Mouse (Mus musculus): ENCODE measurements at regions not wholly inside any gene's neighbourhood (a gene's known extent, or its start where the extent isn't known, plus 50 kb on each side); places are given as distances from the start of the nearest gene placed in this dataset.

DNA sequence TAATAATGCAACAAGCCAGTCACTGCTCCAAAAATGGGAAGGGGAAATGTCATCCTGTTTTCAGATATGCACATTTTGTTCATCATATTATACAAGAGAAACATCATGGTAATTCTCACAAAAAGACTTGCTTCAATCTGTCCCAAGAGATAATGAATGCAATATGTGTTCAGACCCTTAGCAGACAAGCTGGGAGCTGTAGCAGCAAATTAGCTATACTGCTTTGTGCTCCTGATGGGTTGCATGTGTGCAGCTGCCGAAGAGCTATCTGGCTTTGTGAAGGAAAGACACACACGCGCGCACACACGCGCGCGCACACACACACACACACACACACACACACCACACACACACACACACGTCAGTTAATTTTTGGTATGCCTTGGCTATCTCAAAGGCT lies 441.9 kb downstream of the Tm4sf1 start:
- H3K9ac ChIP-seq, result no peak overlapping the region
- no peaks in the 10 kb centered on the region for H3K27me3 ChIP-seq
- no peak overlapping the region for H3K4me3 ChIP-seq
- no peak overlapping the region for H3K27ac ChIP-seq
- WGBS, result 74% methylated on average over 9 of the region's 9 CpGs
- no peak for ATAC-seq (ENCODE audit: insufficient number of reproducible peaks, low FRiP score, low TSS enrichment, low read depth)
- no peaks in the 10 kb centered on the region for H3K9me3 ChIP-seq
- H3K36me3 ChIP-seq, result no peaks in the 10 kb centered on the region
- no peak overlapping the region for H3K4me2 ChIP-seq
- no peaks in the 10 kb centered on the region for H3K4me1 ChIP-seq

DNA sequence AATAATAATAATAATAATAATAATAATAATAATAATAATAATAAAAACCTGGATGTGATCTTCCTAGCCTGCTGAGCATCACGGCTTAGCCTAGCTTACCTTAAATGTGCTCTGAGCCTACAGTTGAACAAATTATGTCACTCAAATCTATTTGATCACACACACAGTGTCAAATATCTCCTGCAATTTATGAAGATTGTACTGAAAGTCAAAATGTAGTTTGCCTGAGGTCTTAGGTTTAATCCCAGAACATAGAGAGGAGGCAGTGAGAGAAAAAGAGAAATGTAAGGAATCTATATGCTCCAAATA lies 456.4 kb downstream of the Tm4sf1 start:
- no peak for ATAC-seq (ENCODE audit: insufficient number of reproducible peaks, low FRiP score, low TSS enrichment, low read depth)
- Histone ChIP-seq H3K27me3 (no peaks in the 10 kb centered on the region), H3K36me3 (no peaks in the 10 kb centered on the region), H3K4me1 (no peaks in the 10 kb centered on the region), H3K9ac (no peak overlapping the region), H3K4me3 (no peak overlapping the region), H3K9me3 (no peaks in the 10 kb centered on the region), H3K4me2 (no peak overlapping the region), H3K27ac (no peak overlapping the region)
- WGBS, result 78% methylated on average over 1 of the region's 1 CpGs

DNA sequence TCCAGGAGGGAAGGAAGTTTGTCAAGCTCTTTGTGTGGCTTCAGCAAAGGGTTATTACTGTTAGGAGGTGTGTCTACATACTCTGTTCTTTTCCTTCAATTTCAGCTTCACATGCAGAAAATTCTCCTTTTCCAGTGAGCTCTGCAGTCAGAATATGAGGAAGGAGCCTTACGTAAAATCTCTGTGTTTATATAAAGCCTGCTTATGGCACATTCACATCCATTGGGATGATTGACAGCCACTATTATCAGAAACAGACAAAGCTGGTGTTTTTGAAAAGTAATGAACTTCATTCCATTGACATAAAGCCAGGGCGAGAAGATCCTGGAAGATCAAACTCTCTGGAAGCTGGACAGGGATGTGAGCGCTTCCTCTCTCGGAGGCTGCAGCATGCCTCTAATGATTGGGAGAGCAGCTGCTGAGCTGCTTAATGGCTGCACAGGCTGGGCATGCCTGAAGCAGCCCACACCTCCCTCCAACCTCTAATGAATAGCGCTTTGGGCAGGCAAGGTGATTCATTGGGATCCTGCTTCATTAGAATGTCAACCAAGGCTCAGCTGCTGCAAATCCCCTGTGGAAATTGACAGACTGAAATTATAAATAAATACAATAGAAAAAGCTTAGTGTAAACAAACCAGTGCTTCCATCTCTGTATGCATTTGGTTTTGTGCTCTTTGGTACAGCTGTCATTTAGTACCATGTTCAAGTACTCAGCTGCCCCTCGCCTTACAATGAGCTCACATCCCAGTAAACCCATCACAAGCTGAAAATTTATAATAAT lies 456.9 kb downstream of the Tm4sf1 start:
- H3K4me3 ChIP-seq, result no peak overlapping the region
- H3K4me2 ChIP-seq, result no peak overlapping the region
- no peak overlapping the region for H3K27ac ChIP-seq
- WGBS, result 46% methylated on average over 6 of the region's 6 CpGs
- no peaks in the 10 kb centered on the region for H3K4me1 ChIP-seq
- no peak for ATAC-seq (ENCODE audit: insufficient number of reproducible peaks, low FRiP score, low TSS enrichment, low read depth)
- H3K36me3 ChIP-seq, result no peaks in the 10 kb centered on the region
- H3K9ac ChIP-seq, result no peak overlapping the region
- H3K9me3 ChIP-seq, result no peaks in the 10 kb centered on the region
- no peaks in the 10 kb centered on the region for H3K27me3 ChIP-seq

DNA sequence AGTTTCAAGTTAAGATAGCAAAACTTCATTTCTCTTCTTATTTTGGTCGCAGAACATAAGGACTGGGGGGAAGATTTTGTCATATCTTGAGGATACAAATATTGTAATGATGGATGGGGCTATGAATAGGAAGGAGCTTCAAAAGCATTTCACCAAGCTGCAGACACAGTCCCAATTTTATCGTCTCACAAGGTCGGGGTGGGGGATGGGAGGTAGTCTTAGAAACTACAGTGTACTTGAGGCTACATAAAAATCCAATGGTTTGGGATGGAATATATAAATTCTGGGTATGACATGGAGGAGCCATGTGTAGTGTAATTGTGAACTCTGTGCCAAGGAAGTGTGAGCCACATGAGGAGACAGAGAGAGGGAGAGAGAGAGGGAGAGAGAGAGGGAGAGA lies 464.6 kb downstream of the Tm4sf1 start:
- Histone ChIP-seq H3K4me3 (no peak overlapping the region), H3K4me1 (no peaks in the 10 kb centered on the region), H3K27ac (no peak overlapping the region), H3K9ac (no peak overlapping the region), H3K4me2 (no peak overlapping the region), H3K9me3 (no peaks in the 10 kb centered on the region), H3K27me3 (no peaks in the 10 kb centered on the region), H3K36me3 (no peaks in the 10 kb centered on the region)
- ATAC-seq (ENCODE audit: insufficient number of reproducible peaks, low FRiP score, low TSS enrichment, low read depth), result no peak
- 86% methylated on average over 3 of the region's 3 CpGs for WGBS

DNA sequence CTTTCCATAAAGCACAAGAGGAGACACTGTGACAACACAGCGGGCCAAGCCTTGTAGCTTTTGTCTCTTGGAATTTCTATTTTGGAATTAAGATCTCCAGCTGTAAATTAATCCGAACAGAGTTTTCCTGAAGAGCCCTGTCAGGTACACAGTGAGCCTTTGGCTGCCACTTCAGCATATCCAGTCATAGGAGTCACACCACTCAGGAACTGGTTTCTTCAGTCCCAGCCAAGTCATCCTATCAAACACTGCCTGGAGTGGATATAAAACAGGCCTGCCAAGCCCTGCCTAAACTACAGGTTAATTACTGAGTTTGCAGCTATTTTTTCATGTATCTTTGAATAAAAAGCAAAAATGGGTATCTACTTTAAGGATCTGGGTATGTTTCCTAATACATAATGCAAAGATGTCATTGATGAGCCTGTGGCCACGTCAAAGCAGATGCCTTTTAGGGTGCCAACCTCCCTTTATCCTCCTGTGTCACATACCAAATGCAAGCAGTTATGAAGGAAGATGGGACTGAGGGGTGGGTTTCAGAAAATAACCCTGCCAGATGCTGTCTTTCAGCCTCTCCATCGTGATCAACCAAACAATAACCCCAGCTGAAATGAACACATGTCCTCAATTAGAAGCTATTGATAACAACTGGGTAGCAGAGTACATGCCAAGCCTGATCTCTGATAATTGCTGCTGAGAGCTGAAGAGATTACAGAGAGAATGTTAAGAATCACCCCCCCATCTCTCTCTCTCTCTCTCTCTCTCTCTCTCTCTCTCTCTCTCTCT lies 471.3 kb downstream of the Tm4sf1 start:
- Histone ChIP-seq H3K4me3 (no peak overlapping the region), H3K9ac (no peak overlapping the region), H3K9me3 (no peaks in the 10 kb centered on the region), H3K4me2 (no peak overlapping the region), H3K36me3 (no peaks in the 10 kb centered on the region), H3K4me1 (no peaks in the 10 kb centered on the region), H3K27me3 (no peaks in the 10 kb centered on the region), H3K27ac (no peak overlapping the region)
- 58% methylated on average over 4 of the region's 4 CpGs for WGBS
- ATAC-seq (ENCODE audit: insufficient number of reproducible peaks, low FRiP score, low TSS enrichment, low read depth), result no peak

DNA sequence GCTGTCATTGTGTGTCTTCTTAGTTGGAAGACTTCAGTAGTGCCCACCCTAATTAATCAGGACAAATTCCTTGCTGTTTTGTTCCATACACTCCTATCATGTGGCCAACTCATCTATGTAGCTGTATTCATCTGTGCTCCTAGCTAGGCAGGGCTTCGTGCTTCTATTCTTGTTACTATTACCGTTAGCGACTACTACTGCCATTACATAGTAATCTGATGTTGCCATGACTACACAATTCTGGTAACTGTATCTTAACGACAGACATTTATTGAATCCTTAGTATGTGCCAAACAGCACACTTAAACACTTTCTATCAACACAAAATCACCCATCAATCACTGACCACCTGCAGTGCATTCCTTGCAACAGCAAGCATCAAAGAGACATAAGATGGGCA lies 477.6 kb downstream of the Tm4sf1 start:
- H3K9ac ChIP-seq, result no peak overlapping the region
- no peak for ATAC-seq (ENCODE audit: insufficient number of reproducible peaks, low FRiP score, low TSS enrichment, low read depth)
- no peaks in the 10 kb centered on the region for H3K27me3 ChIP-seq
- no peak overlapping the region for H3K4me2 ChIP-seq
- H3K36me3 ChIP-seq, result no peaks in the 10 kb centered on the region
- no peak overlapping the region for H3K27ac ChIP-seq
- H3K4me1 ChIP-seq, result no peaks in the 10 kb centered on the region
- 86% methylated on average over 4 of the region's 4 CpGs for WGBS
- no peaks in the 10 kb centered on the region for H3K9me3 ChIP-seq
- no peak overlapping the region for H3K4me3 ChIP-seq

DNA sequence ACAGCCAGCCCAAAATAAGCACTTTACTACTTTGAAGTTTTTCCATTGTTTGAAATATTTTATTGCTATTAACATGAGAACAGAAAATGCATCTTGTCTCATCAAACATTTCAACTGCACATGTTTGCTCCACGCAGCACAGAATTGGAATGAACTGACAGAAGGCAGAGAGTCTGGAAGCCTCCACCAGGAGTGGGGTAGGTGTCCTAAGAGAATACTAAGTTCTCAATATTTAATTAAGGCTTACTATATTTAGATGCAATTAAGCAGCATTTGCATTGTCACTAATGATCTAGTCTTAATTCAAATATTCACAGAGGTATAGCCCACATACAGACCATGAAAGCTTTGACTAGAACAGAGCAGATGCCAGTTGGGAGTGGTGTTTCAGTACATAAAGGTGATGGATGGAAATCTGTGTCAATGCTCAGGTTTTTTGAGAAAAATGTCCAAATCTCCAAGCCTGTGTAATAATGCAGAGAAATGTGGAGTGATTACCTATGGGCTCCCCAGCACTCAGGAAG lies 491.2 kb downstream of the Tm4sf1 start:
- Histone ChIP-seq H3K4me3 (no peak overlapping the region), H3K36me3 (no peaks in the 10 kb centered on the region), H3K27ac (no peak overlapping the region), H3K9me3 (no peaks in the 10 kb centered on the region), H3K4me1 (no peaks in the 10 kb centered on the region), H3K27me3 (no peaks in the 10 kb centered on the region), H3K4me2 (no peak overlapping the region), H3K9ac (no peak overlapping the region)
- no peak for ATAC-seq (ENCODE audit: insufficient number of reproducible peaks, low FRiP score, low TSS enrichment, low read depth)
- WGBS, result 86% methylated on average over 1 of the region's 1 CpGs

DNA sequence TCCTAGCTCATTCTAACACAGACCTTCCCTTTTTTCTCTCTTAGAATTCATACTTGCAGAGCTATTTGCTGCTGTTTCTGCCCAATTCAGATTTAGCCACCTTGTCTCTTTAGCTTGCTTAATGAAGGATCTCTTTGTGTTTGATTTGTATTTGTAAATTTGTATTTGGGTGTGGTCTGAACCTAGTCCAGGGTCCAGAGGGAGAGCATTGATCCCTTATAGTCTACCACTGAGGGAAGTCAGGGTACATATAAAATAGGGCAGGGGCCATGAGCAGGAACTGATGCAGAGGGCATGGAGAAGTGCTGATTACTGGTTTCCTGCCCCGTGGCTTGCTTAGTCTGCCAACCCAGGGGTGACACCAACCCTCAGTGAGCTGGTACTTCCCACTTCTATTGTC lies 508.7 kb downstream of the Tm4sf1 start:
- WGBS, result 58% methylated on average over 1 of the region's 1 CpGs
- no peak for ATAC-seq (ENCODE audit: insufficient number of reproducible peaks, low FRiP score, low TSS enrichment, low read depth)

DNA sequence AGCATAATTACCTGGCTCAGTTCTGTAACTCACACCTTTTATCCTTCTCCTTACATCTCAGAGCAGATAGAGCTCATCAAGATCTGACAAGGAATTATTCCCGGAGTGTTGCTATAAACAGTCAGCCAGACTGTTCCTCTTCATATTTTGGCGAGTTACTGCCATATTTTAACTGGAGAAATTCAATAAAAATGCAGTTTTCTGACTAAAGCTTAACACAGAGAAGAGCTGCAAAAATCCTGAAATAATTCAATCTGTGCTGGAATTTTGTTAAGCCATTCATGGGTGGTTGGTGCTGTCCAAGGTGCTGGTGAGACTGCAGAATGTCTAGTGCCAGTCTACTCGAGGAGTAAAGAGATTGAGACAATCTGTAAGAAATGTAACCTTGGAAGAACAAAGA lies 512.6 kb downstream of the Tm4sf1 start:
- Histone ChIP-seq H3K27me3 (no peaks in the 10 kb centered on the region), H3K4me2 (no peak overlapping the region), H3K36me3 (no peaks in the 10 kb centered on the region), H3K27ac (no peak overlapping the region), H3K4me1 (no peaks in the 10 kb centered on the region), H3K9ac (no peak overlapping the region), H3K9me3 (no peaks in the 10 kb centered on the region), H3K4me3 (no peak overlapping the region)
- 38% methylated on average over 3 of the region's 3 CpGs for WGBS
- no peak for ATAC-seq (ENCODE audit: insufficient number of reproducible peaks, low FRiP score, low TSS enrichment, low read depth)

More for the DNA sequence above, 508.7 kb downstream of the Tm4sf1 start:
- Histone ChIP-seq H3K27ac (no peak overlapping the region), H3K4me3 (no peak overlapping the region), H3K27me3 (no peaks in the 10 kb centered on the region), H3K36me3 (no peaks in the 10 kb centered on the region), H3K4me2 (no peak overlapping the region), H3K9ac (no peak overlapping the region), H3K9me3 (no peaks in the 10 kb centered on the region), H3K4me1 (no peaks in the 10 kb centered on the region)

DNA sequence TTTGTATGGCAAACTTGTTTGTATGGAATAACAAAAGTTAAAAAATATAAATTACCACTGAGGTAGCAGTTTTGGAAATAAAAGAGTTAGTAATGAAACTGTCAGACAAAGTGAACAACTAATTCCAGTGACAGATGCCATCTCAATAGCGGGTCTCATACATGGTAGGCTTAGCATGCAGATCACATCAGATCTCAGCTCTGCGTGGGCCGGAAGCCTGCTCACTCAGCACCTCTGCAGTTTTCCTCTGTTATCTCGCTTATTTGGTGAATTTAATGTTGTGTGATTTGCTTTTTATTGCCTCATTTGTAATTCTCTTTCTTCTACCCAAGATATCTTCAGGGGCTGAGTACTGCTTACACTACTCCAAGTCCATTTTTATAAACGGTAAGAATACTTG lies 527.9 kb downstream of the Tm4sf1 start:
- no peaks in the 10 kb centered on the region for H3K9me3 ChIP-seq
- no peaks in the 10 kb centered on the region for H3K4me1 ChIP-seq
- no peaks in the 10 kb centered on the region for H3K36me3 ChIP-seq
- no peak overlapping the region for H3K27ac ChIP-seq
- H3K9ac ChIP-seq, result no peak overlapping the region
- ATAC-seq (ENCODE audit: insufficient number of reproducible peaks, low FRiP score, low TSS enrichment, low read depth), result no peak
- 84% methylated on average over 5 of the region's 5 CpGs for WGBS
- H3K4me3 ChIP-seq, result no peak overlapping the region
- no peak overlapping the region for H3K4me2 ChIP-seq
- H3K27me3 ChIP-seq, result no peaks in the 10 kb centered on the region

DNA sequence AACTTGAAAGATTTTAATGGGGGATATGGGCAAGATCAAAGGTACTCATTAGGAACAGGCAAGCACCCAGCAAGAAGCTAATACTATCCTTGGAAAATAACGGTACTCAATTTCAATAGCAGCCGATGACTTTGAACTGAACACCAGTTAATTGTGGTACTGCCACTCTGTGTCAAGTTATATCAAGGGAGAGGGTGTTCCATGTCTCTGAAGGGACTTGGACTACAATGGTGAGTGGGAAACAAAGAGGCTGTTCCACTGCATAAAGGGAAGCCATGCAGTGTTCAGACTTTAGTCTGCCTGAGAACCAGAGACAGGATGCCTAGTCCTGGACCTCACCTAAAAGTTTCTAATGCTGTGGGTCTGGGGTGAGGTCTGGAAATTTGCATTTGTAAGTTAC lies 531.6 kb downstream of the Tm4sf1 start:
- Histone ChIP-seq H3K4me1 (no peaks in the 10 kb centered on the region), H3K27ac (no peak overlapping the region), H3K4me3 (no peak overlapping the region), H3K4me2 (no peak overlapping the region), H3K27me3 (no peaks in the 10 kb centered on the region), H3K36me3 (no peaks in the 10 kb centered on the region), H3K9me3 (no peaks in the 10 kb centered on the region), H3K9ac (no peak overlapping the region)
- no peak for ATAC-seq (ENCODE audit: insufficient number of reproducible peaks, low FRiP score, low TSS enrichment, low read depth)
- 22% methylated on average over 2 of the region's 2 CpGs for WGBS

DNA sequence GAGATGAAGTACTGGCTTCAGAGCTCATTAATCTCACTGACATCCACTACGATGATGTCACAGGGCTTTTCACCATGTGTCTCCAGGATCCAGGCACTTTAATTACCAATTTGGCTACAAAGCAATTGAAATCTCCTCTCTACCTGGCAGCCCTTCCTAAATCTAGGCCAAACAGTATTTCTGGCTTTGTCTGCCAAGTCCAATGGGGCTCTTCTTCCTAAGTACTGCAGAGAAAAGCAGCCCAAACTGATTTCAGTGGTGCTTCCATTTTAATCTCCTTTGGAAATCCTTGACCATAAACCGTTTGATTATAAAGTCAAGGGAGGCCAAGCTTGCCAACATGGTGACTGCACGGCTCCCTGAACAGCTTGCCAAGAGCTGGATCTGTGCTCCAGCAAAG lies 534.7 kb downstream of the Tm4sf1 start:
- WGBS, result 71% methylated on average over 3 of the region's 3 CpGs

More for the DNA sequence above, 534.7 kb downstream of the Tm4sf1 start:
- no peak for ATAC-seq (ENCODE audit: insufficient number of reproducible peaks, low FRiP score, low TSS enrichment, low read depth)
- Histone ChIP-seq H3K36me3 (no peaks in the 10 kb centered on the region), H3K9ac (no peak overlapping the region), H3K4me3 (no peak overlapping the region), H3K4me2 (no peak overlapping the region), H3K4me1 (no peaks in the 10 kb centered on the region), H3K9me3 (no peaks in the 10 kb centered on the region), H3K27ac (no peak overlapping the region), H3K27me3 (no peaks in the 10 kb centered on the region)

All from limb, embryonic 15.5 days (tissue).